Mouse (Mus musculus) MEL (cell line): ENCODE measurements at regions not wholly inside any gene's neighbourhood (a gene's known extent, or its start where the extent isn't known, plus 50 kb on each side); places are given as distances from the start of the nearest gene placed in this dataset.

ENCODE experiments used
- CTCF ChIP-seq, 3 experiments: IDR thresholded peaks in 2 of 3; conservative IDR thresholded peaks in 1 of 3; 2 replicates each; pipeline ENCODE4 v1.5.1; 2011 to 2012; ENCODE audit warnings: low read length in 3 of 3, low read depth in 2 of 3, mild to moderate bottlenecking in 2 of 3, improper control_type of control experiment in 1 of 3, inconsistent platforms in 1 of 3, mixed read lengths in 1 of 3, moderate library complexity in 1 of 3; ENCODE audit not compliant: control insufficient read depth in 1 of 3, insufficient read depth in 1 of 3, poor library complexity in 1 of 3, severe bottlenecking in 1 of 3
- EP300 ChIP-seq, 2 experiments: IDR thresholded peaks; 2 replicates each; pipeline ENCODE4 v1.6.1; 2011; ENCODE audit warnings: improper control_type of control experiment in 2 of 2, low read length in 2 of 2, low read depth in 1 of 2, mild to moderate bottlenecking in 1 of 2
- MYC ChIP-seq: IDR thresholded peaks from 2 replicates; pipeline ENCODE4 v1.6.1; 2011; ENCODE audit warnings: low read depth, mild to moderate bottlenecking, low read length, improper control_type of control experiment, moderate library complexity
- NELFE ChIP-seq: IDR thresholded peaks from 2 replicates; pipeline ENCODE4 v1.6.1; 2011; ENCODE audit warnings: low read depth, low read length, improper control_type of control experiment
- POLR2A ChIP-seq, 2 experiments: IDR thresholded peaks; 2 replicates each; pipeline ENCODE4 v1.6.1; 2011 to 2012; ENCODE audit warnings: low read length in 2 of 2, mild to moderate bottlenecking in 2 of 2, control low read depth in 1 of 2, improper control_type of control experiment in 1 of 2, low read depth in 1 of 2, moderate library complexity in 1 of 2; ENCODE audit not compliant: control insufficient read depth in 1 of 2, insufficient read depth in 1 of 2, poor library complexity in 1 of 2
- POLR2AphosphoS5 ChIP-seq: IDR thresholded peaks from 2 replicates; pipeline ENCODE4 v1.6.1; 2012; ENCODE audit warnings: low read depth, borderline replicate concordance, mild to moderate bottlenecking, inconsistent platforms, low read length, moderate library complexity, mixed read lengths

- no peak for TF ChIP-seq NELFE
- no peak for TF ChIP-seq MYC
- TF ChIP-seq CTCF (IDR thresholded peaks at IDR 0.05 in 2 of 3, conservative IDR thresholded peaks at IDR 0.05 in 1 of 3; ENCODE audit: control insufficient read depth in 1 of 3, insufficient read depth in 1 of 3, low read depth in 2 of 3, low read length in 3 of 3, poor library complexity in 1 of 3, severe bottlenecking in 1 of 3): no peak
- no peak for TF ChIP-seq EP300 (IDR thresholded peaks at IDR 0.05; ENCODE audit: low read depth in 1 of 2, low read length in 2 of 2)
- TF ChIP-seq POLR2AphosphoS5: no peak
- no peak for TF ChIP-seq POLR2A (IDR thresholded peaks at IDR 0.05; ENCODE audit: control insufficient read depth in 1 of 2, insufficient read depth in 1 of 2, low read depth in 1 of 2, low read length in 2 of 2, poor library complexity in 1 of 2)
Measured at GRCm38 (mm10) chr7:130043397-130044234, 452.0 kb downstream of the Wdr11 start.
